15 mouse cellular contexts compared by ENCODE assay signal in the genomic region with DNA sequence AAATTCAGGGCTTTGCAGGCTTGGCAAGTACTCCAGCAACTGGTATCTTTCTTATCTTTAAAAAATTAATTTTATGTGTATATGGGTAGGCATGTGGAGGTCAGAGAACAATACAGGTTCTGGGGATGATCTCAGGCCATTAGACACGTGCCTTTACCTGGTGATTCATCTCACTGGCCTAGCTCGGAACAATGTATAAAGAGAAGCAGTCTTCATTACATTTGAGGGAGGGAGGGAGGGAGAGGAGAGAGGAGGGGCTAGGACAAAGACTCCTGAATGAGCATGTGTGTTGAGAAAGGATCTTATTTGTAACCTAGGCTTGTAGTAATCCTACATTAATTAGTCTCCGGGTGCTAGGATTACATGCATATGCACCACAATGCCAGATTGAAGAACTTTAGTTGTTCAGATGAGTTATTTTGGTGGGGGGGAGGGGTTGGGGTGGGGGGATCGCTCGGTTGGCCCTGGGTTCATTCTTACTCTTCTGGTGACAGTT. TPM values are rescaled to one million over a fixed set of nuclear protein-coding genes. Genes with fewer than 3 reads are reported as not detected.
DNase-seq lines count a peak whose midpoint lies in the region; ATAC-seq and TF ChIP-seq lines count a peak whose summit lies in the region.
"Had no signal": no experiment of that assay in that cellular context is flagged by ENCODE, and none has a peak within 500 bp of the region (broad histone marks: within the 10 kb centered on the region; RNA-seq: fewer than 3 reads in every experiment).

No protein-coding gene starts in this region.

- H3K9ac ChIP-seq in intestine, postnatal 0 days (ENCODE audit: low read depth, low read length): no peak overlapping the region
- H3K9ac ChIP-seq: kidney, embryonic 15.5 days had no signal

- peak overlapping the region; percentile 44; the same call in 1 of the 2 replicates for H3K27ac ChIP-seq in heart, embryonic 10.5 days
- H3K27ac ChIP-seq in intestine, postnatal 0 days (ENCODE audit: low read depth, low read length): no peak overlapping the region
- H3K27ac ChIP-seq: hindbrain, embryonic 10.5 days; kidney, embryonic 15.5 days had no signal

- 72% methylated on average over 5 of the region's 5 CpGs for WGBS in heart, embryonic 10.5 days
- WGBS in intestine, postnatal 0 days: 52% methylated on average over 5 of the region's 5 CpGs

- no peak for TF ChIP-seq CTCF in intestine, postnatal 0 days (IDR thresholded peaks at IDR 0.05; ENCODE audit: low read depth)

- no peak overlapping the region for H3K4me2 ChIP-seq in intestine, postnatal 0 days (replicated peaks; ENCODE audit: low read depth)
- H3K4me2 ChIP-seq: kidney, embryonic 15.5 days had no signal

- H3K9me3 ChIP-seq in heart, embryonic 10.5 days: no peaks in the 10 kb centered on the region
- no peaks in the 10 kb centered on the region for H3K9me3 ChIP-seq in intestine, postnatal 0 days (ENCODE audit: control insufficient read depth)
- H3K9me3 ChIP-seq: hindbrain, embryonic 10.5 days; kidney, embryonic 15.5 days had no signal

- H3K27me3 ChIP-seq in heart, embryonic 10.5 days (ENCODE audit: insufficient read depth, poor library complexity, severe bottlenecking): no peaks in the 10 kb centered on the region
- H3K27me3 ChIP-seq in intestine, postnatal 0 days (replicated peaks; ENCODE audit: control insufficient read depth, insufficient read depth, low read length): no peaks in the 10 kb centered on the region
- H3K27me3 ChIP-seq: kidney, embryonic 15.5 days had no signal

- peak; percentile 50 for ATAC-seq in intestine, postnatal 0 days
- ATAC-seq: inflammation-experienced regulatory T-cells, adult 6 months had no signal

- H3K4me1 ChIP-seq in heart, embryonic 10.5 days: peaks cover 54% of the 10 kb centered on the region
- peaks cover 24% of the 10 kb centered on the region for H3K4me1 ChIP-seq in intestine, postnatal 0 days (replicated peaks; ENCODE audit: control insufficient read depth, insufficient read depth, low read length)

- DNase-seq in heart, embryonic 10.5 days (ENCODE audit: low spot score): no peak
- no peak for DNase-seq in heart, postnatal 14 days
- DNase-seq in retina, postnatal 1 day: peak; percentile 56
- DNase-seq in retina, embryonic 14.5 days (ENCODE audit: low spot score): no peak
- DNase-seq in urinary bladder, postnatal 10 days (ENCODE audit: low spot score): no peak
- DNase-seq in urinary bladder, postnatal 25 days (ENCODE audit: low spot score): no peak
- no peak for DNase-seq in kidney, postnatal 4 days
- DNase-seq: adrenal gland, adult 8-10 months; cerebellum, adult 2 months; layer of hippocampus, postnatal 36 days; lung, postnatal 36 days had no signal

- no peak overlapping the region for H3K4me3 ChIP-seq in heart, embryonic 10.5 days
- no peak overlapping the region for H3K4me3 ChIP-seq in intestine, postnatal 0 days (ENCODE audit: low read depth, low read length)
- H3K4me3 ChIP-seq: hindbrain, embryonic 10.5 days; kidney, embryonic 15.5 days had no signal

- intact Hi-C loops in heart, postnatal 14 days (cut with DNase I): no loop called here

- peaks cover 11% of the 10 kb centered on the region; the same call in 1 of the 2 replicates for H3K36me3 ChIP-seq in heart, embryonic 10.5 days
- H3K36me3 ChIP-seq in intestine, postnatal 0 days (ENCODE audit: control insufficient read depth, insufficient read depth): peaks cover 11% of the 10 kb centered on the region

RNA-seq across cellular contexts. Expression of gene Pum1, which starts 48.3 kb away (rescaled TPM):
- 72.5 and 81.0 TPM in 2 replicates for polyA plus RNA-seq in heart, embryonic 10.5 days (2016; fragmentation: Nextera tagmentation; extraction: Ambion mirVana)
- total RNA-seq in heart, postnatal 14 days (2021): 10 to 100 TPM; 57.7 to 61.6 TPM
- polyA plus RNA-seq in intestine, postnatal 0 days (2015; fragmentation: Nextera tagmentation; extraction: Ambion mirVana): 23.9 and 25.3 TPM in 2 replicates
